Mouse (Mus musculus) splenic B cell, adult 2 months (primary cell): ENCODE measurements around the gene Tspyl2.
A peak's percentile ranks its signal among the peaks of the same experiment; 100 is the strongest.
"Not testable (repeated sequence)": the region's sequence is repeated elsewhere in the genome, so short reads cannot be mapped to it uniquely, and the experiment has no call there.

Experiments used
- DNase-seq: peaks from one replicate; pipeline ENCODE4 v3.0.0-alpha.2; 2011; ENCODE audit warnings: low read depth, low spot score
- H3K27me3 ChIP-seq: 2 replicates; pipeline ENCODE4 v1.6.1; 2012; ENCODE audit warnings: mild to moderate bottlenecking, low read length, moderate library complexity, mixed read lengths; ENCODE audit not compliant: control insufficient read depth, poor library complexity, insufficient read depth, severe bottlenecking
- H3K36me3 ChIP-seq: 2 replicates; pipeline ENCODE4 v1.6.1; 2012; ENCODE audit warnings: mild to moderate bottlenecking, low read length, moderate library complexity, mixed read lengths; ENCODE audit not compliant: control insufficient read depth, poor library complexity, insufficient read depth, severe bottlenecking

The Tspyl2 gene

GRCm38 (mm10) chrX:152323584-152323983 is 18.6 kb downstream of the Tspyl2 start:
- Histone ChIP-seq H3K27me3 (no peaks in the 10 kb centered on the region), H3K36me3 (no peaks in the 10 kb centered on the region)
- DNase-seq, result peak; percentile 44

- Histone ChIP-seq H3K27me3 (no peaks in the 10 kb centered on the region), H3K36me3 (no peaks in the 10 kb centered on the region)
- peak; percentile 31 for DNase-seq
These were observed 19.4 kb downstream of the Tspyl2 start for GRCm38 (mm10) chrX:152322776-152323175.

DNA sequence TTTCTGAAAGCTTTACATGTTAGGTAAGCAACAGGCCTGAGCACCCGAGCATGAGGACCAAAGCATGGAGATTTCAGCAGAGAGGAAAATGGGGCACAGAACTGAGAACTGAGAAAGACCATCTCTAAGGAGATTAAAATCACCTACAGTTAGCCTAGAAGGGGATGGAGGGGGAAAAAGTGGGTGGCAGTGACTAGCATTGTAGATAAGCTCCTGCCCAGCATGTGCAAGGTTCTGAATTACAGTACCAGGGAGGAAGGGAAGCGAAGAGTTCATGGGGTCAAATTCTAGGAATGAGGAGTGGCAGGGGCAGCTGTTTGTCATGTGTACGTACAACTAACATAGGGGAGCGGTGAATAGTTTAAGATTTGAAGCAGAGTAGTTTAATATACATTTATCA is 21.7 kb downstream of the Tspyl2 start:
- DNase-seq, result no peak
- Histone ChIP-seq H3K27me3 (no peaks in the 10 kb centered on the region), H3K36me3 (no peaks in the 10 kb centered on the region)

DNA sequence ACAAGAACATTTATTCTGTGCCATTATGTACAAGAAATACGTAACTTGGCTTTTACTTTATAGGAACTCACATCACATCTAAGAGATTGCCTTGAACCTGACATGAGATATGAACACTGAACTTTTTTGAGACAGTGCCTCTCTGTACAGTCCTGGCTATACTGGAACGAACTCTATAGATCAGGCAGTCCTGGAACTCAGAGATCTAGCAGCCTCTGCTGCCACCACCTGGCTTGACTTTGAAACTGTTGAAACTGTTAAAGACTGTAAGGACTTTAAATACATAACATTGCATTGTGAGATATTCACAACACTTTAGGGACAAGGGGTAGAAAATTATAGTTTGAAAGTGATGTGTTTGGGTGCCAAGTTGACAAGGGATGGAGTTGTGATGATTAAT is 34.3 kb downstream of the Tspyl2 start:
- no peaks in the 10 kb centered on the region for H3K27me3 ChIP-seq
- no peaks in the 10 kb centered on the region for H3K36me3 ChIP-seq
- peak; percentile 36 for DNase-seq

DNA sequence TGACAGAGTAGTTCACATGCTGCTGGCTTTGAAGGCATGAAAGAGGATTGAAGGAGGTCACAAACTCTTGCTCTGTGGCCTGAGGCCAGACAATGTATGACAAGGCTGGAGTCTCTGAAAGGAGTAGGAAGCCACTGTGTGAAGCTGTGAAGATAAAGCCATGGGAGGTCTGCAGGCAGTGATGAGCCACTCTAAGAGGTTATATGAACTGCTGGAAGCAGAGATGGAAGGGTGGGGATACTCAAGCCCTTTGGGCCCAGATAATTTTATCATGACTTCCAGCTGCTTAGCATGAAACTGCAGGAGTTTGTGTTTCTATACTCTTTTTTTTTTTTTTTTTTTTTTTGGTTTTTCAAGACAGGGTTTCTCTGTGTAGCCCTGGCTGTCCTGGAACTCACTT is 34.9 kb downstream of the Tspyl2 start:
- no peaks in the 10 kb centered on the region for H3K27me3 ChIP-seq
- DNase-seq, result no peak
- no peaks in the 10 kb centered on the region for H3K36me3 ChIP-seq

DNA sequence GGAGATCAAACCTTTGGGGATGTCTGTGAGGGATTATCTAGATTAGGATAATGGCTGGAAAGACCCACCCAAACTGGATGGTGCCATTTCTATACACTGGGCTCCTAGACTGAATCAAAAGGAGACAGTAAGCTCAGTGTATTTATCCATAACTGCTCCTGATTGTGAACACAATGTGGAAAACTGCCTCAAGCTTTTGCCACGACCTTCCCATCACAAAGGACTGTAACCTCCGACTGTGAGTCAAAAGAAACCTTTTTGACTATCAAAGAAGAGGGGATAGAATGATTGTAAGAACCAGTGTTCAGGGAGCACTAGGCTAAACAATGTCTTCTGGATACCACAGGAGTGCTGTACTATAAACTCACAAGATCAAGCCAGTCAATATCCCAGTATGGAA is 36.0 kb downstream of the Tspyl2 start:
- no peaks in the 10 kb centered on the region for H3K27me3 ChIP-seq
- no peak for DNase-seq
- H3K36me3 ChIP-seq, result no peaks in the 10 kb centered on the region

DNA sequence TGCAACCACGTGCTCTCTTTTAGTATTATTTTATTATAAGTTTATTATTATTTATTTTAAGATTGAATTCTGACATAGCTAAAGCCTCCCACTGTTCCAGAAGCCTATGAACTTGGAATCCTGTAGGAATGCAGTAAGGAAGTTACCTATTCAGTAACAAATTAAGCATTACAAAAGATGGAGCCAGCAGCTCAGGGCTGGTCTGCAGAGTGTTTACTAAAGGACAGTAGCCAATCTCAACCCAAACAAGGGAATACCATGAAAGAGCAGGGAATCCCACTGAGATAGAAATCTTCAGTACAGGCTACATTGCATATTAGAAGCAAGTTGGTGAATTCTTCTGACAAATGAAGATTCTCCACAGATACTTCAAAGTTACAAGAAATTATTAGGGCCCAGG is 55.2 kb downstream of the Tspyl2 start:
- H3K27me3 ChIP-seq, DNase-seq, H3K36me3 ChIP-seq: not testable (repeated sequence)
